Mouse (Mus musculus): ENCODE measurements around the gene C1ql4.
"Not testable (repeated sequence)": the region's sequence is repeated elsewhere in the genome, so short reads cannot be mapped to it uniquely, and the experiment has no call there.

The C1ql4 gene

DNA sequence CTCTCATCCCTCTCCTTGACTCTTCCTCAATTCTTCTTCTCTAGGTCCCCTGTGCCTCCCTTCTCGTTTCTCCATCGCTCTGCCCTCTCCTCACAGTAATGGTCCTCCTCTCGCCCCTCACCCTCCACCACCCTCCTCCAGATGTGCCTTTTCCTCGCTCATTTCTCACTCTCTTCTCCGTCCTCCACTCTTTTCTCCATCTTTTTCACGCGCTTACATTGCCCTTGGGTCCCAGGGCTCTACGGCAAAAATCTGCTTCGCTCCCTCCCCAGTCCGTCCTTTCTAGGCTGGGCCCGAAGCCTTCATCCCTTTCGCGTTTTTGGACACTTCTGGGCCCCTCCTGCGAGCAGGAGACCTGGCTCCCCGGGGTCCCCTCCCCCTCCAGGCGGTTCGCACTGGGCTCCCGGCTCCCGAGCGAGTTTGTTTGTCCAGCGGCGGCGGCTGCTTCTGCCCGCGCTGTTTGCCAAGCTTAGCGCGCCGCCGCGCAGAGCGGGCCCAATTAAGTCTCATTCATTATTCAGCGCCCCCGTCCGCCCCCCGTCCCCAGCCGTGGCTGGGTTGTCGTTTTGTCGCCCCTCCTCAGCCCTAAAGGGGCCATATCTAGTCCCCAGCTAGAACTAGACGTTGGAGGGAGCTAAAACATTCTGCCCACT, 10.3 kb upstream of the C1ql4 start:
- no peak for DNase-seq

DNA sequence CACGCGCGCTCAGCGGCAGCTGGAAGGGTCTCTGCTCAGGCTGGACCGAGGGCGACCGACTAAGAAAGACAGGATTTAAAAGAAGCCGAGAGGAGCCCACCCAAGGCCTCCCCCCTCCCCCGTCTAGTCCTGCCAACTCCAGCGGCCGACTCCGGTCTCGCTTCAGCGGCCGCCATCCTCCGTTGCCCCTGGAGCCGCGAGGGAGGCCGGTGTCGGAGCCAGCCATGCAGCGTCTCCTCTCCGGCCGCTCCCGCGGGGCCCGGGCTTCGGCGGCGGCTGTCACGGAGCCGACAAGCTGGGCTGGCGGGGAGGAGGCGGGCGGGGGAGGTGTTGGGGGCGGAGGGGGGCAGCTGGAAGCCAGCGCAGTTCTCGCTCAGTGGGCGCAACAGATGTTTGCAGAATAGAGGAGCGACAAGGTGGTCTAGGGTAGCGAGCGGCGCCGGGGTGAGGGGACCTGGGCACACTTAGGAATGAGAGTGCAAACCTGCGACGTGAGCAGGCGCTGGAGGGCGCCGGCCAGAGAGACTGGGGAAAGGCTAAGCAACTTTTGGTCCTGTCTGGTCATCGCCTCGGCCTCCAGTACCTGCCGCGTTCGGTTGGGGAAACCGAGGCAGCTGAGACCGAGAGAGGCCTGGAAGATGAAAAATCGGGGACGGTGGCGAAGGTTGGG, 9.3 kb upstream of the C1ql4 start:
- DNase-seq, result no peak

DNA sequence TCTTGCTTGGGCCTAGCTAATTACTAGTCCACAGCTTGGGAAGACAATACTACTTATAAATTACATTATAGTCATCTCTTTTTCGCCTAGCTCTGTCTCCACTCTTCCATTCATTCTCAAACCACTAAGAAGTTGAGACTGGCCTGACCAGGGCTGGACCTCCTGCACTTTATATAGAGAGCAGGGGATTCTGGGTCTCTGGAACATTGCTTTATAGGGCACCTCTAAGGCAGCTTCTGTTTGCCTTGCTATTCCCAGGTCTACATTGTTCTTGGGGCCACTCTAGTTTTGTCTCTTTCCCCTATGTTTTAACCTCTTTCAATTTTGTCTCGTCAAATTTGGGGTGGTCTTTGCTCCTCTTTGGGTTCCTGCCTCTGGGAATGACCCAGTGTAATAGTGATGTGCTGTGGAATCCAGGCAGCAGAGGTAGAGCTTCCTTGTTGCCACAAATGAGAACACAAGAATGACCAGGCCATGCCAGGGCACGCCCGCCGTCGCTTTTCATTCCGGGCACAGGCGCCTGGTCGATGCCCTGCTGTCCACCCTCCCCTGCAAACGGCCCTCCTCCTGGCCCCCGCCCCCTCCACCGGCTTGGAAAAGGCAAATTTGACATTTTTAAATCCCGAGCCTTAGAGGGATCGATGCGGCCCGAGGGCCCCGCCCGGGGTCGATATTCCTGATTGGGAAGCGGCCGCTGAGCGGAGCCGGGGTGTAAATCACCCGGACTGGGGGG, 8.6 kb upstream of the C1ql4 start:
- DNase-seq, result no peak

DNA sequence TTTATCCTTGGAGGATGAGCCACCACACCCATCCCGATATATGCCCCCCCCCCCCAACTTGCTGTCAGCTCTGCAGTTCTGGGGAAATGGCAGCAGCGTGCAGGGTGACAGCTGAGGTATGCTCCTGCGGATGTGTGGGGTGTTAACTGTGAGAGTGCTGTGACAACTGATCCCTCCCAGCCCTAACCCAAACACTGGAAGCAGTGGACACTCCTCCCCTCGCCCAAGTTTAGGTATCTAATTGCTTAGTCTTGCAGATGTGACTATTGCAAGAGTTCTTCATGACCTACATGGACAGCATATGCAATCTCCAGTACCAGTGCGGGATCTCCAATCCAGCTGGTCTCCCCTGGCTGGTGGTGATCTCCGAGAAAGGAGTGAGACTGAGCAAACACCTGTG, 7.7 kb upstream of the C1ql4 start:
- DNase-seq, result no peak

DNA sequence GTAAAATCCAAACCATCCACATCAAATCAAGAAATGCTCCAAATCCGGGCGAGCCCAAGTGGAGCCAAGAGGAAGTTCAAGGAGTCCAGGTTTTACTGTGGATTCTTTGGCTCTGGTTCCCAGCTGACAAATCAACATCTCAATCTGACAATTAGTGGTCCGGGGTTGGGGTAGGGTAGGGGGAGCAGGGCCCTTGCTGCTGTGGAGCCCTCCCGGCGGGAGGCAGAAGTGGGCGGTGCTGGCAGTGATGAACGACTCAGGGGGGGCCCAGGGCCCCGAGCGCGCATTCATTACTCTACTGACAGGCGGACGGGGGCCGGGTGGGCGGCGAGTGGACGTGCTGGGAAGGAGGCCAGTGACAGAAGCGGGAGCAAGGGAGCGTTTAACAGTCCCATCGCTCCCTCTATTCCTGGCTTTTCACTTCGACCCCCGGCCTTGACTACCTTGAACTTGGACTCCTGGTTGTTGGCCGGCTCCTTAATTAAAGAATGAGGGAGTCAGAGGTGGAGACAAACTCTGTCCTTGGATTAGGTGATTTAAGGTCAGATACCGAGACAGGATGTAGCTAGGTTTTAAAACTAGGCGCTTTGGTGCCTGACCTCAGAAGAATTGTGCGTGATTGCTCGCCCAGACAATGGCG, 7.1 kb upstream of the C1ql4 start:
- no peak for DNase-seq

DNA sequence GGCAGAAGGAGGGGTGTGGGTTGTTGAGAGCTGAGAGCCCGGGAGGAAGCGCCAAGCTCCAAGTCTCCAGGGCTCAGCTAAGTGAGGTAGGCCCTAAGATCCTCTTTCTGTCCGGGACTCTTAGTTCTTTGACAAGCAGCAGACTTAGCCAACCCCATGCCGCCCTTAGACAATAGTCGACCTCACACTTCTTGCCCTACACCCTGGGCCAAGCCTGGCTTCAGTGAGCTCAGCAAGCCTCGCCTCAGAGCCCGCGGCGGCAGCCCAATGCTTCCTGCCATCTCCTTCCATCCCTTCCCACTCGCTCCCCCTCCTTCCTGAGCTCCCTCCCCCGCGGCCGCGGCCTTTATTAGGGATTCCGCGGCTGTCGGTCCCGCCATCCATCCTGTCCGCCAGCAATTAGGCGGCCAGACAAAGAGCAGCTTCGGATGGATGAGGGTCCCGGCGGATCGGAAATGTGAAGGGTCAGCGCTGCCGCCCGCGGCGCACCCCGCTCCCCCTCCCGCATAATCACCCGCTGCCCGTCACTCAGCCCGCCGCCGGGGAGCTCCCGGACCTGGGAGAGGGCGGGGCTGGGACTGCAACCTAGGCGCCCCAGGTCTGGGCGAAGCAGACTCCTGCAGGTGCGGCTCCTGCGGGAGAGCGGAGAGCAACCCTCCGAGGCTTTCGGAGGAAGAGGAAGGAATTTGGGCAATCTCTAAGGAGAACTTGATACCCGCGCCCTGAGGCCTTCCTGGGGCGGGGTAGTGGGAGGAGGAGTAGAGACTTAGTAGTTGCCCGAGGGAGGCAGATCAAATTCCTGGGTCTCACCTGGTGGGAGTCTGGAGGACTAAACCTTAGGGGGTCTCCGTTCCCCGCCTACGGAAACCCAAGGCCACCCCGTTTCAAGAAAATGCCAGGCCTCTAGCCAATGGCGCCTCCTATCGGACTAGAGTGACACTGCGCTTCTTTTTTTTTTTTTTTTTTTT, 6.0 kb upstream of the C1ql4 start:
- peak; percentile 36 for DNase-seq

DNA sequence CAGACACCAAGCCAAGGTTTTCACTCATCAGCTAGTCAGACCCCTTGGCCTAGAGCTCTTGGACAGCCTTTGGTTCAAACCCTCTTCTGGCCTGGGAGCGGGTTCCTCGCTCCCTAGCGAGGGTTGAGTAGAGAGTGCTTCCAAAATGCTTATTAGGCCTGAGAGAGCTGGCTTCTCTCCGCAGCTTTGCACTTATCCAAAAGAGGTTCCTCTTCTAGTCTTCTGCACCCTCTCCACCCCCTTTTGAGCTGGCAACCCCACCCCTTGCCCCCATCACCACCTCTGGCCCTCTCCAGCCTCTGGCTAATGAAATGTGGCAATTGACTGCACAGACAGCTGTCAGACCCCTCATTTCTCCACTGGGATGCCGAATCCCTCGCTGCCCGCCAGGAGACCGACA, 5.3 kb upstream of the C1ql4 start, which contains the start of gene Dnajc22:
TSS of gene Dnajc22 (plus strand) at position 301 of the 400 bp plus-strand sequence.
- no peak for DNase-seq

DNA sequence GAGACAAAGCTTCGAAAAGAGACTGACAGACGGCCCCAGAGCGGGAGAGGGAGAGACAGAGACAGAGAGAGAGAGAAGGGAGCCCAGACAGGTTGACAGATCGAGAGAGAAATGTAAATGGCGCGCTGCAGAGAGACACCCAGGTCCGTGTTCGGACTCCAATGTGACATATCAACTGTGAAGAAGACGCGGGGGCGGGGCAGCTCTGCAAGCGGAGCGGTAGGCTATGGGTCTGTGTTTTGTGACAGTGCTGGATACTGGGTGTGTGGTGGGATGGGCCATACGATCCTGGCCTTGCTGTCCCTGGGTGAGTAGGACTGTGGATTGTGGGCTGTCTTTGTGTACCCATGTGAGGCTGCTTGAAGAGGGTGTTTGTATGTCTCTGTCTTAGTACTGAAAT, 1.5 kb upstream of the C1ql4 start:
- DNase-seq, result no peak

DNA sequence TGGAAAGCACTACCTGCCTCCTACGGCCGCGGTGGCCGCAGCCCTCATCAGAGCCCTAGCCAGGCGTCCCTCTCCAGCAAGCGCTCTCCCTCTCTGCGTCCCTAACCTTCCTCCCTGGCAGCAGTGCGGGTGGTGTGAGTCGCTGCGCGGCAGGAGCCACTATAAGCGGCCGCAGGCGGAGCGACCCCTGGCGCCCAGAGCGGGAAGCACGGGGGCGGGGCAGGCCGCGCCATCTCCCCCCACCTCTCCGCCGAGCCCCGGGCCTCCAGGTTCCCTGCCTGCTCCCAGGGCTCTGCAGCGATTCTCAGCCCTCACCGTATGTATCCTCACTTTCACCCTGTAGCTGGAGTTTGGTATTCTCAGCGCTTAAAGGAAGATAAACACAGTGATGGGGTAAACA, 675 bp upstream of the C1ql4 start:
- DNase-seq, result peak; percentile 54

DNA sequence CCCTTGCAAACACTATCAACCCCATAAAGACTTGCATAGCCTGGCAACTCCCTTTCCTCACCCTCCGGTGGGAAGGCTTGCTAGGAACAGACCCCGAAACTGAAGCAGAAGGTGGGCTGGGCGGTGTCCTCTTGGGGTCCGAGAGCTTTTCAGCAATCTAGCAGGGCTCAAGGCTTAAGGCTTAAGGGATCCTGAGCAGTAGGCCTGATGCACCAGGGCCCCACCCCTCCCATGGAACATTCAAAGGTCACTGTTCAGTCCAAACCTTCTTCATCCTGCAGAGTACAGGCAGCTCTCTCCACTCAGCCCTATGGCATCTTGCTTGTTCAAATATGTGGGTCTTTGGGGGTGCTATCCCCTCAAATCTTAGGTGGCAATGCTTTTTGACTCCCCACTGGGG, 1.6 kb downstream of the C1ql4 start:
- DNase-seq, result no peak

DNA sequence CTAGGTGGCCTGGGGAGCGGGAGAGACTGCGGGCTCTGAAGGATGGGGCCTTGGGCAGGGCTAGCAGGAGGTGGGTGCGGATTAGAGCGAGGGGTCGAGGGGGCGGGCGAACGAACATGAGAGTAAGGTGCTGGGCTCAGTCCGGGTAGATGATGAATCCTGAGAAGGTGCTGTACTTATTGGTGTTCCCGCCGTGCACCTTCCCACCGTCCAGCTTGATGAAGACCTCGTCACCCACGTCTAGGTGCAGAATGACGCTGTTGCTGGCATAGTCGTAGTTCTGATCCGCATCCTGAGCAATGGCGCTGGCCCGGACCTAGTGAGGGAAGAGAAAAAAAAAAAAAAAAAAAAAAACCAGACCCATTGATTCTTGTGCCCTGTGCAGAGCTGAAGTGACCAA, 3.0 kb downstream of the C1ql4 start:
- DNase-seq, result no peak

DNA sequence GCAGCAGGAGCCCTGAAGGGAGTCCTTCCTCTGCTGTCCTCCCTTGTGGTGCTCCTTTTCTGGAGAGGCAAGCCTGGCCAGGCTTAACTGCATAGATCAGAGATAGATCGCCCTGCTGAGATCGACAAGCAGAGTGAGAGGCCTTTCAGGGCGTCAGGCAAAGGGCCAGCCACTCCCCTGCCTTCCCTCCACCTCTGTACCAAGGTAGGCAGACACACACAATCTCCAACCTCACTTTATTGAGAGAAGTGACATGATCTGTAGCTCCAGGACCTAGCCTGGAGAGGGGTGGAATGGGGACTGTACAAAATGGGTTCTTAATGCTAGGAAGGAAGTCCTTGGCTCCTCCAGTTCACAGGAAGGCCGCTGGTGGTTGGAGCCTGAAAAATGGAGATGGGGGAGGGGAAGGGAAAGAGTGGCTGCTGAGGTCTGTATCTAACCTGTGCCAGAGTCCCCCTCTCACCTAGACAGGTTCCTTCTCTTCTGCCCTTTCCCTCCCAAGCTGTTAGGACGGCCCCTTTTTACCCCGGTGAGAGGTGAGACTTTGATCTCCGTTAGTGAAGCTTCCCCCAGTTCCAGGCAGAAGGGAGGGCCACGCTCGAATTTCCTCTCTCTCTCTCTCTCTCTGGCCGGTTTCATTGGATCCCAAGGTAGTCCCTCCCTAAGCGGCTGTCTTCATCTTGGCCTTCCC, 3.6 kb downstream of the C1ql4 start:
- no peak for DNase-seq

DNA sequence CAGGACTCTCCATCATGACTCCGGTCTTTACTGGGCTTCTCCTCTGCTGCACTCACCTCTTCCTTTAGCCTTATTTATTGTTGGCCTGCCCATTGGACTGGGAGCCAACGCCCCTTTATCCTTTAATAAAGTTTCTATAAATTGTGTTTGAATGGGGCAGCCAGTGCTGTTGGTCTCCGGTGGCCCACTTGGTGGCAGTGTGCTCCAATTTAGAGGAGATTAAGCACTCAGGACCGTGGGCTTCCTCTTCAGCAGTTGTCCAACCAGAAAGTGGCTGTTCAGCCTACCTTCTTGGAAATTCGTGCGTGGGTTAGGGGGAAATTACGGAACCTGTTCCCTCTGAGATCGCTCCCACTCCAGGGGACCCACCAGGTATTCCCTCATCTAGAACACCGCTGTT, 4.4 kb downstream of the C1ql4 start:
- DNase-seq, result no peak

DNA sequence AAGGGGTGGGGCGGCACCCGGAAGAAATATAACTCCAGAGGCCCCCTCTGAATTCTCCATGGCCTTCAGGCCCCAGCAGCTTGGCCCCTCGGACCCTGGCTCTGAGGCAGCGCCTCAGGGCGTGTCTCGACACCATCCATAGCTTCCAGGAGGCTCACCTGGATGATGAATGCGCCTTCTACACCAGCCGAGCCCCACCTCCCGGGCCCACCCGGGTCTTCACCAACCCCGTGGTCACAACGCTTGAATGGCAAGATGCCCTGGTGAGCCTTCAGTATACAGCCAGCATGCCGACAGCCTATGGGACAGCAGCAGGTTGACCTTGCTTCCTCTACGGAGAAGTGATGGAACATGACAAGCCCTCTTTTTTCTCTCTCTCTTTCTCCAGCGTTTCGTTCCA, 4.8 kb downstream of the C1ql4 start:
- DNase-seq, result no peak

DNA sequence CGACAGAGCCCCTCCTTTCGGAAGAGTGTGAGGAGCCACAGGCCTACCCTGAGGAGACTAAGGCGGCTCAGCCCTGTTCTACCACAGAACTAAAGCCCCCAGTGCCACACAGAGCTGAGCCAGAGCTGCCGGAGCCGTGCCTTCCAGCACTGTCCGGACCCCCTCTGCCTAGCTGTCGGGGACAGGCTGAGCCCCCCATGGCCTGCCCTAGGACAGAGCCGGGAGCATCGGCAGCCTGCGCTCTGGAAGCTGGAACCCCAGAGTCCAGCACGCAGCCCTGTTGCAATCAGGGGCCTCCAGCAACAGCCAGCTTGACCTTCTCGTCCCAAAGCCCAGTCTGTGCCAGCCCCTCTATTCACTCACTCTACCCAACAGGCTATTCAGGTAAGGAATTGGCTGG, 5.3 kb downstream of the C1ql4 start:
- no peak for DNase-seq

DNA sequence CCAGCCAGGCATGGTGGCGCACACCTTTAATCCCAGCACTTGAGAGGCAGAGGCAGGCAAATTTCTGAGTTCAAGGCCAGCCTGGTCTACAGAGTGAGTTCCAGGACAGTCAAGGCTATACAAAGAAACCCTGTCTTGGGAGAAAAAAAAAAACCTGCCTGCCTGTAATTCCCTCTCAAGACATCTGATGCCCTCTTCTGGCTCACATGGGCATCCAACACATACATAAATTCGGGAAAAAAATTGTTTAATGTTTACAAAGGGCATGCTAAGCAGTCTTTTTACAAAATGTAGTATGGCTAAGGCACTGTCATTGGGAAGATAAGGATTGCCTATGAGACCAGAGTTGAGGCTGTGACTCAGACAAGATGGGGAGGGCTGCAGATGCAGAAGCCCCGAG, 7.8 kb downstream of the C1ql4 start:
- DNase-seq, result no peak

DNA sequence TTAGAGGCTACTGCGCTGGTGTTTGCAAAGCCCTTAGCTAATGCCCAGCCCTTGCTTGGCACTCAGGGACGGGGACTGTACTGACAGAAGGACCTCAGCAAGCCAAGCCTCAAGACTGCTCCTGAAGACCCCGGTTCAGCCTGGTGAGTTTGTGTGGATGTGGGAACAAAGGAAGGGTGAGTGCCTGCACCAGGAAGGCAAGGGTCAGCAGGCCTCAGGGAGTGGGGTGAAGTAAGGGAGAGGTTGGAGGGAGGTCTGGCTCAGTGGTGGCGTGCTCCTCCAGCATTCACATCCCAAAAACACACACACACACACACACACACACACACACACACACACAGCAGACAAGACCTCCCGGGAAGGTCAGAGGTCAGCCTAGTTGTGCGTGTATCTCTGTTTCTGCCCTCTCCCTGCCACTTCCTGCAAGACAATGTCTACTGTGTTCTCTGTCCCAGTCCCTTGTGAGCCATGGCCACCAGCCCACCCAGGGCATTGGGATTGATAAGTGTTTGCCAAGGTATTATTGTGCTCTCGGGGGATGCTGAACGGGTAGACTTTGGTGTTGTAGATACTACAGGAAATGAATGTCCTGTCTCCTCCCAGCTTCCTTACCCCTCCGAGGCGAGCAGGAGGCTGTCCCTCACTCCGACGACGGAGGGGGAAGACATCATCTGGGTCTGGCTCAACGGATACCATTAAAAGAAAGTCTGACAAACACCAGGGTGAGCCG, 9.3 kb downstream of the C1ql4 start:
- DNase-seq, result no peak

DNA sequence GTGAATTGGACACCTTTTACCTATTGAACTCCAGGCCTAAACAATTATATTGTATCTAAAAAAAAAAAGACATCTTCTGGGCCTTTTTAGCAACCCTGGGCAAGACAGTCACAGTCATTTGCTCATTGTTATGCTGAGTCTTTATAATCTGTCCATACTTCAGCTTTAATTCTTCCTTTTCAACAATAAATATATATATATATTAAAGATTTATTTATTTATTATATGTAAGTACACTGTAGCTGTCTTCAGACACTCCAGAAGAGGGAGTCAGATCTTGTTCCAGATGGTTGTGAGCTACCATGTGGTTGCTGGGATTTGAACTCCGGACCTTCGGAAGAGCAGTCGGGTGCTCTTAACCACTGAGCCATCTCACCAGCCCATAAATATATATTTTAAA, 11.6 kb downstream of the C1ql4 start:
- not testable (repeated sequence) for DNase-seq

DNA sequence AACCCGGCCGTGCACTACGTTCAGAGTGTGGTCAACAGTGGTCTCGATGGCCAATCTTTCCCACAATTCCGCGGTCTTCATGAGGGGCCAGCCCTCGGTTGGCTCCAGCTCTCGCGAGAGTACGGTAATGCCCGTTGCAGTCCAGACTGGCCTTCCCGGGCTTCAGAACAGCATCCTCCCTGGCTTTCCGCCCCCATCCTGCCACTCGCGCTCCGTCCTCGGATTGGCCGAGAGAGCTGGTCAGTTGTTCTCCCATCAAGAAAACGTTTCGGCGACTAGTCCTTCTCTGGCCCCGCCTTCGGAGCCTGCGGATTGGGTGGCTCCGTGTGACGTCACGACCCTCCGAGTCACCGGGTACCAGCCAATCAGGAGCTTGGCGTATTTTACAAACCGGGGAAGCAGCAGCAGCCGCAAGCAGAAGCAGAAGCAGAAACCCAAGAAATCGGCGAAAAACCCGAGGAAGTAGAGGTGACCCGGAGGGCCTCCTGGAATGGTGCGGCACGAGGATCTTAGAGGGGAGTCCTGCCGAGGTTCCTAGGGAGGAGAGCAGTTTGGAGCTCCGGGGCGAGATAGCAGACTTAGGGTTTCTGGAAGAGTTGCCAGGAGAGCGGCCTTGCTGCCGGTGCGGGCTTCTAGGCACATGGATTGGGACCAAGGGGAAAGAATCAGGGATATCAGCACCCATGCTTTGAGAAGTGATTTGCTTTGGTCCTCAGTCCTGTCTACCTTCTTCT, 12.8 kb downstream of the C1ql4 start:
- peak; percentile 99 for DNase-seq

DNA sequence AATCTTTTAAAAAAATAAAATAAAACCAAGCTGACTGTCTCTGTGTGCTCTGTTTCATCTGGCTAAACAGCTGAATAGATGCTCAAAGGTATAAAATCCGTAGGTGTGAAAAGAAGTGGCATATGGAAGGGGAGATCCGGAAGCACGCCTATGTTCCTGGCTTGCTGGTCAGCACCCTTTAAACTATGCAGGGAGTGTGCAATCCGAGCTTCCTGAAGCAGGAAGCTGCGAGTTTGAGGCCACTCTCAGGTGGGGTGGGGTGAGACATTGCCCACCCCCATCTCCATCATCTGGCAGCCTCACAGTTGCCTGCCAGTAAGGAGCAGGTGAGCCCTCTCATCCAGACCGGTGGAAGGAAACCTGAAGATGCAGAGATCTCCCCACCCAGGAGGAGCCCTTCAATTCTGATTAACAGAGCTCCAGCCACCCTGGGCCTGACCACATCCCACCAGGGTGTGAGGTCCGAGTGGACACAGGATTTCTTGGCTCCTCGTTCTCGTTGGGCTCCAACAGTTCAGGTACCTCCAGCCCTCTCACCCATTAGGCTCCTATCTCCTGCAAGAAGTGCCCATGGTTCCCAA, 13.5 kb downstream of the C1ql4 start, which contains the start of gene Troap:
TSS of gene Troap (plus strand) at position 557 of the 581 bp plus-strand sequence.
- DNase-seq, result no peak

Measured in cerebellum, adult 11 months (tissue).